Mouse (Mus musculus): ENCODE results near the gene Trak2. TPM values are rescaled to one million over a fixed set of nuclear protein-coding genes. Genes with fewer than 3 reads are reported as not detected.
"Not testable (repeated sequence)": the region's sequence is repeated elsewhere in the genome, so short reads cannot be mapped to it uniquely, and the experiment has no call there.

Gene Trak2
- polyA plus RNA-seq, 1 experiment, result 153 TPM

- 83% methylated on average over 12 of the region's 12 CpGs for WGBS
- H3K4me1 ChIP-seq (ENCODE audit: control insufficient read depth, insufficient read depth, low read length), result peaks cover 4% of the 10 kb centered on the region
- TF ChIP-seq CTCF (IDR thresholded peaks at IDR 0.05; ENCODE audit: insufficient read depth, low read depth, low read length), result no peak
- no peak for TF ChIP-seq POLR2A (IDR thresholded peaks at IDR 0.05; ENCODE audit: insufficient read depth, low read depth, low read length)
- no peak overlapping the region for H3K4me3 ChIP-seq (ENCODE audit: insufficient read depth, low read depth, low read length)
- peak overlapping the region; percentile 49; the same call in 1 of the 2 replicates for H3K27ac ChIP-seq (ENCODE audit: insufficient read depth, low read depth, low read length)
Measured at GRCm38 (mm10) chr1:58909636-58910272, 63.5 kb downstream of the Trak2 start.

GRCm38 (mm10) chr1:58903681-58904080 is 69.5 kb downstream of the Trak2 start:
- no peaks in the 10 kb centered on the region for H3K4me1 ChIP-seq (ENCODE audit: control insufficient read depth, insufficient read depth, low read length)
- no peak overlapping the region for H3K4me3 ChIP-seq (ENCODE audit: insufficient read depth, low read depth, low read length)
- H3K27ac ChIP-seq (ENCODE audit: insufficient read depth, low read depth, low read length), result no peak overlapping the region
- no peak for TF ChIP-seq POLR2A (IDR thresholded peaks at IDR 0.05; ENCODE audit: insufficient read depth, low read depth, low read length)
- TF ChIP-seq CTCF (IDR thresholded peaks at IDR 0.05; ENCODE audit: insufficient read depth, low read depth, low read length), result no peak
- 87% methylated on average over 9 of the region's 9 CpGs for WGBS

DNA sequence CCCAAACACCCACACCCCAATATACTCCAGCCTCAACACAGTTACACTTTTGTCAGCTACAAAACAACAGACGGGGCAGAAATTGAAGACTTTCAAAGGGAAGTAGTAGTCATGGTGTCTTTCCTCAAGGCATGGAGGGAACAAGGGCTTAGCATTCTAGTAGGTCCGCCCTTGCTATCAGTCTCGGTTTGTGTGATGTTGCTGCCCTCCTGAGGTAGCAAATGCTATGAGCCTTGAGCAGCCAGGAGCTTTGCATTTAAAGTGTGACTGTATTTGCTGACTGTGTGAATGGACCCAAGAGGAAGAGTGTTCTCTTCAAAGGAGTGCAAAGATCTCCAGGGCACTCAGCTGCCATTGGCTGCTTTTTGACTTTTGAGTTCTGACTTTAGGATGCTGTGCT is 75.7 kb downstream of the Trak2 start:
- H3K4me3 ChIP-seq (ENCODE audit: insufficient read depth, low read depth, low read length); H3K27ac ChIP-seq (ENCODE audit: insufficient read depth, low read depth, low read length); H3K4me1 ChIP-seq (ENCODE audit: control insufficient read depth, insufficient read depth, low read length): not testable (repeated sequence)
- 25% methylated on average over 3 of the region's 3 CpGs for WGBS

GRCm38 (mm10) chr1:58892386-58892785 is 80.8 kb downstream of the Trak2 start:
- not testable (repeated sequence) for H3K27ac ChIP-seq (ENCODE audit: insufficient read depth, low read depth, low read length); H3K4me1 ChIP-seq (ENCODE audit: control insufficient read depth, insufficient read depth, low read length); H3K4me3 ChIP-seq (ENCODE audit: insufficient read depth, low read depth, low read length)
- WGBS, result 78% methylated on average over 7 of the region's 8 CpGs

DNA sequence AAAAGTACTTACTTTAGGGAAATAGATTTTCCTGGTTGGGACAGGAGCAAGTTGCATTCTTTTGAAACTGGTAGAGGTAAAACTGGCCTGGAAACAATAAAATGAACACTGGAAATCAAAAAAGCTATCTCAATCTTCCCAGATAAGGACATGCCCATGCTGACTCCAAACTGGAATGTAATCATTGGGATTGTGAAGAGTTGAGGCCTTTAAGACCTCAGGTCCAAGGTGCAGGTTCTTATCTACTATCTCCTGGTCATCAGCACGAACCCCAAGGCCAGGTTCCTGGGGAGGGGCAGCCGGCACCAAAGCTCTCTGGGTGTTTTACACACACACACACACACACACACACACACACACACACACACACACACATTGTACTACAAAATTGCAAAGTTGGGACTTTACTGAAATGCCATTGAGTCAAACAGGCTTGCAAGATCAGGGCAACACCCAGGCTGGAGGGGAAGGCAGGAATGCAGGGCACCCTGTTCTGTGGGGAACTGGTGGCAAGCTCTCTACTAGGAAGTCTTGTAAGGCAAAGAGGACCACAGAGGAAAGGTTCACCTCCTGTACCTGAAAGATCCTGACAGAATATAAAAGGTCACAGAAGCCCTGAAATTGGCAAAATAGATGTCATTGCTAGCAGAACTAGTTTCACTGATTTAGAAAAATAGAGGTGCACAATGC is 81.6 kb downstream of the Trak2 start:
- H3K4me1 ChIP-seq (ENCODE audit: control insufficient read depth, insufficient read depth, low read length); H3K4me3 ChIP-seq (ENCODE audit: insufficient read depth, low read depth, low read length); H3K27ac ChIP-seq (ENCODE audit: insufficient read depth, low read depth, low read length): not testable (repeated sequence)
- 79% methylated on average over 2 of the region's 2 CpGs for WGBS

DNA sequence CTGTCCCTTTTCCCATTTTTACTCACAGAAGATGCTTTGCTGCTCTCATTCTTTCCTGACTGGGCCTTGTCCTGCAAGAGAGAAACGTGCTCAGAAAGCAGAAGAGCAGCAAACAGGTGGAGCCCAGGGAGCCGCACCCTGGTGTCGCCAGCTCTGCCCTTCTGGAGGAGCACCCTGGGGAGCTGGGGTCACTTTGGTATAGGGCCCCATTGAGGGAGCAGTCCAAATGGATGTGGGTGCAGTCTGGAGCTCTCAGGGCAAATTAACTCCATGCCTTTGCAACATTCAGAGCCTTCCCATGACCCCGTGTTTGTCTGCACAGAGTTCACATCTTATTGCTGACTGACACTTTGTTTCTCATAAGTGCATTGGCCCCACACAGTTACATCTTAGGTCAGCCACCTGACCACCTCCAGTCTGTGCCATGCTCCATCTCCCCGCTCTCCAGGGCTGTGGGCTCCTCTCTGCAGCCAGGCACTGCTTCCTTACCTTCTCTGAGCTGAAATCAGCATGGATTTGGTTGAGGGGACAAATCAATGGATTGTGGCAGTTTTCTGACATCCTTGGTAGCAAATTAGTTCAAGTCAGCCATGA is 82.4 kb downstream of the Trak2 start:
- not testable (repeated sequence) for H3K4me1 ChIP-seq (ENCODE audit: control insufficient read depth, insufficient read depth, low read length); H3K27ac ChIP-seq (ENCODE audit: insufficient read depth, low read depth, low read length); H3K4me3 ChIP-seq (ENCODE audit: insufficient read depth, low read depth, low read length)
- 87% methylated on average over 4 of the region's 5 CpGs for WGBS

DNA sequence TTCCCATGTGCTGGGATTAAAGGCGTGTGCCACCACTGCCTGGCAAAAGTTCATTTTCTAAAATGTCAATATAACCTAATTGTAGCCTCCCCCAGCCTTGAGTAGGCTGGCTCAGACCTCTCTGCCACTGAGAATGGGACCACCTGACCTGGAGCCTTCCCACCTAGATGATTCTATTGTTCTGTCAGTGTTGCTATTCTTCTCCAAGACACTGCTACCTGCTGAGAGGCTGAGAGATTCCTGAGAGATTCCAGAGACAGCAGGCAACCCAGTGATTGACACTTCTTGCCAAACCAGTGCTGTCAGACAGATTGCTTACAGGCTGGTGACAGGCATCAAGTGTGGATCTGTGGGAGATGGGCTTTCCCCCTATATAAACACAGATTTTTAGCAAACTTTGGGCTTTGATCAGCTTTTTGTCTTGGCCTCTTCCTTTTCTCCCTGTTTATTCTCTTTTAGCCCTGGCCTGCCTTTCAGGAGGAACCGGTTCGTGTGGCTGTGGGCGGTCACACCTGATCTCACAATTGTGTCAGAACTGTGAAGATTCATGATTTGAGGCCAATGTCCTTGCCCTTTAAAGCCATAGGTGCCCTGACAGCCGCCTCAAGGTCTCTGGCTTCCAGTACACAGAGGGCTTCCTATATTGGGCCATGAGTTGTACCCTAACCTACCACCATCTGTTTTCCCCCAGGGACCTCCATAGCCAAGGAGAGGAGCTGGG is 83.2 kb downstream of the Trak2 start:
- no peaks in the 10 kb centered on the region for H3K4me1 ChIP-seq (ENCODE audit: control insufficient read depth, insufficient read depth, low read length)
- TF ChIP-seq CTCF (IDR thresholded peaks at IDR 0.05; ENCODE audit: insufficient read depth, low read depth, low read length) (no peak), POLR2A (IDR thresholded peaks at IDR 0.05; ENCODE audit: insufficient read depth, low read depth, low read length) (no peak)
- no peak overlapping the region for H3K4me3 ChIP-seq (ENCODE audit: insufficient read depth, low read depth, low read length)
- 74% methylated on average over 5 of the region's 5 CpGs for WGBS
- no peak overlapping the region for H3K27ac ChIP-seq (ENCODE audit: insufficient read depth, low read depth, low read length)

DNA sequence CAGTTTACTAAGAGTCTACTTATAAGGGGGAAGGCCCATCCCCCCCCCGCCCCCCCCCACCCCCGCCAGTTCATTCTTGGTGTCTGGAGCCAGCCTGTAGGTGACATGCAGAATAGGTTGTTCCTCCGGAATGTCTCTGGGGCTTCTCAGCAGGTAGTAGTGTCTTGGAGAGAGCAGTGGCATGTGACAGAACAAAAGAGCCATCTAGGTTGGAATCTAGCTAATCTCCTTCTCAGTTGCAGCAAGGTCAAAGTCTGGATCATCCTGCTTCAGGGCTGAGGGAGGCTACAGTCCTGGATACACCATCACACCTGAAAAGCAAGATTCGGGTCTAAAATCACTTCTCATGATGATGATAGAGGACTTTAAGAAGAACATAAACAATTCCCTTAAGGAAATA is 87.6 kb downstream of the Trak2 start:
- Histone ChIP-seq H3K4me3 (ENCODE audit: insufficient read depth, low read depth, low read length) (no peak overlapping the region), H3K27ac (ENCODE audit: insufficient read depth, low read depth, low read length) (no peak overlapping the region), H3K4me1 (ENCODE audit: control insufficient read depth, insufficient read depth, low read length) (no peaks in the 10 kb centered on the region)
- TF ChIP-seq POLR2A (IDR thresholded peaks at IDR 0.05; ENCODE audit: insufficient read depth, low read depth, low read length), result no peak
- no peak for TF ChIP-seq CTCF (IDR thresholded peaks at IDR 0.05; ENCODE audit: insufficient read depth, low read depth, low read length)
- 83% methylated on average over 4 of the region's 4 CpGs for WGBS

DNA sequence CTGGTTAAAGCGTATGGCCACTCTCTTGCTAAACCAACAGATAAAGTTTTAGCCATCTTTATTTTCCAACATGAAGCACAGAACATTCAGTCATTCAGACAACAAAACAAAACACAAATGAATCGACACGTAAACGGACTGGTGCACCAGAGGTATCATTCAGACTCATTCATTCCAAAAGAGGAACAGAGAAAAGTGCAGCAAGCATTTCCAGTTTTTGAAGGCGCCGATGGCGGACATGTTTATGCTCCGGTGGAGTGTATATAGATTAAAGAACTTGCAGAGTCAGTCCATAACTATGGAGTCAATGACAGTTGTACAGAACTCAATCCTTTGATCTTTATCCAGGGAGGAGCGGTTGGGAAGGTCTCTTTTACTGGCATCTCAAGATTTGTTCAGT is 90.0 kb downstream of the Trak2 start:
- not testable (repeated sequence) for H3K4me1 ChIP-seq (ENCODE audit: control insufficient read depth, insufficient read depth, low read length); H3K4me3 ChIP-seq (ENCODE audit: insufficient read depth, low read depth, low read length); H3K27ac ChIP-seq (ENCODE audit: insufficient read depth, low read depth, low read length)
- 88% methylated on average over 9 of the region's 9 CpGs for WGBS

- not testable (repeated sequence) for H3K27ac ChIP-seq (ENCODE audit: insufficient read depth, low read depth, low read length); H3K4me1 ChIP-seq (ENCODE audit: control insufficient read depth, insufficient read depth, low read length); H3K4me3 ChIP-seq (ENCODE audit: insufficient read depth, low read depth, low read length)
- WGBS, result 88% methylated on average over 2 of the region's 2 CpGs
Measured at GRCm38 (mm10) chr1:58879291-58879690, 93.9 kb downstream of the Trak2 start.

DNA sequence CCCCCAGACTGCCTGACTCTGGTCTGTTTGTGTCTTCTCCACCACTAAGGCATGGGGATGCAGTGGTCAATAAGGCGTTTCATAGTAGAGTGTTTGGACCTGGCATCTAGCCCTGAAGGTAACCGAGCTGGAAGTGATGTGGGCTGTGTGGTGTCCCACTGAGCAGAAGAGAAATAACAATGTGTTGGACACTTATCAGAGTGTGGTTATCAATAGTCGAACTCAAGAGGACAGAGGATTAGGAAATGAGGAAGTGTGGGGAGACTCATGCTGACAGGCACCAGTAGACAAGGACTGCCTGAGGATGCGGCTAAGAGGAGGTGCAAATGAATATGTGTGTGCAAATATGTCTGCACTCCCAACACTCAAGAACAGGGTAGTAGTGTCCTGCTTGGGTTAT is 96.7 kb downstream of the Trak2 start:
- H3K27ac ChIP-seq (ENCODE audit: insufficient read depth, low read depth, low read length); H3K4me3 ChIP-seq (ENCODE audit: insufficient read depth, low read depth, low read length); H3K4me1 ChIP-seq (ENCODE audit: control insufficient read depth, insufficient read depth, low read length): not testable (repeated sequence)
- 85% methylated on average over 4 of the region's 4 CpGs for WGBS

DNA sequence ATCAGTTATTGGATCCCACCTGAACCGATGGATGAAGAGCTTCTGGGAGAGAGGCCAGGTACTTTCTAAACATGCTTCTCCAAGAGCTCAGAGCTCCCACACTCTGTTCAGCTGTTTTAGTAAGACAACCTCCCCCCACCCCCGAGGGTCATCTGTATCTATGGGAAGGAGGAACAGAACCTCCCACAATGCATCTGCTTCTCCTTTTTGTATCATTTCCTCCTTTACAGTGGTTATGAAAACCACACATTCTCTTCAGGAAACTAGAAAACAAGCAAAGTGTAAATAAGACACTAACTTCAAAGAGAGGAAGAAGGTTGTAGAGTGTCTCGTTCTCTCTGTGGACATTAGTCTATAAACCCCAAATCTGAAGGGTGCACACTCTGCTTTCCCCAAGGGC is 112.6 kb downstream of the Trak2 start:
- 90% methylated on average over 3 of the region's 3 CpGs for WGBS
- not testable (repeated sequence) for H3K4me3 ChIP-seq (ENCODE audit: insufficient read depth, low read depth, low read length); H3K27ac ChIP-seq (ENCODE audit: insufficient read depth, low read depth, low read length); H3K4me1 ChIP-seq (ENCODE audit: control insufficient read depth, insufficient read depth, low read length)

DNA sequence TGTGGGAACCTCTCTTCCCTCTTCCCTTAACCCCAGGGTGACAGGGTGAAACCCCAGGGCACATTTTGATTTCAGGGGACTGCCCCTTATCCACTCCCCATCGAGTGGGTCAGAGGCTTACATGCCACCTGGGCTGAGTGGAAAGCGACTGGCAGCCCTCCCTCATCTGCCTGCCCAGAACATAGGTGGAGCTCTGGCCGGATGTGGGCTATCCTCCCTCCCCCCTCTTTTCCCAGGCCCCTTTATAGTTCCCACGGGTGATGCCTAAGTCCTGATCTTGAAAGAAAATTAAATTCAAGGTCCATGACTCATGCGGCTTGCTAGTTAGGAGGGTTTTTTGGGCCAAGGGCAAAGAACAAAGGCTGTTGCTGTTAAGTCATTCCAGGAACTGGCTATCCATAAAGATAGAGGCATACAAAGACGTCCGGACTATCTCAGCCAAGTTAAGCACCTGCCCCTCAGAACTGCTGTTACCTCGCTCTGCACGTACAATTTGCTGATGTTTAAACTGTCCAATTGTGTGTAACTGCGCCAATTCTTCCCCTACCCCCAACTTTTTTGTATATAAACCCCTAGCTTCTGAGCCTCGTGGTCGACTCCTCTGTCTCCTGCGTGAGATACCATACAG is 113.4 kb downstream of the Trak2 start:
- H3K4me3 ChIP-seq (ENCODE audit: insufficient read depth, low read depth, low read length); H3K4me1 ChIP-seq (ENCODE audit: control insufficient read depth, insufficient read depth, low read length); H3K27ac ChIP-seq (ENCODE audit: insufficient read depth, low read depth, low read length): not testable (repeated sequence)
- whole genome bisulfite sequencing, result 58% methylated on average over 13 of the region's 13 CpGs
